Mouse (Mus musculus) hindbrain, embryonic 14.5 days (tissue): Measurements from ENCODE around the gene Grik3. TPM values are rescaled to one million over a fixed set of nuclear protein-coding genes. Genes with fewer than 3 reads are reported as not detected.
"Not testable (repeated sequence)": the region's sequence is repeated elsewhere in the genome, so short reads cannot be mapped to it uniquely, and the experiment has no call there.

Source experiments
- ATAC-seq: fragments of 200-750 bp; cut with Nextera tagmentation; 2 replicates; pipeline ENCODE4 v1.8.0; 2017; ENCODE audit warnings: moderate number of reproducible peaks, mild to moderate bottlenecking, moderate TSS enrichment, moderate library complexity; ENCODE audit not compliant: low FRiP score
- DNase-seq: peaks from one replicate; pipeline ENCODE4 v3.0.0-alpha.2; 2015; ENCODE audit warnings: low spot score
- H3K27ac ChIP-seq: fragments of 300-500 bp; sonication (generic); 2 replicates; pipeline ENCODE4 v1.5.1; 2014; ENCODE audit warnings: mild to moderate bottlenecking, moderate library complexity
- H3K27me3 ChIP-seq: fragments of 300-500 bp; sonication (generic); 2 replicates; pipeline ENCODE4 v1.6.1; 2014; ENCODE audit warnings: mild to moderate bottlenecking, low read length, mixed read lengths; ENCODE audit not compliant: control insufficient read depth, insufficient read depth
- H3K36me3 ChIP-seq: fragments of 300-500 bp; sonication (generic); replicated peaks from 2 replicates; pipeline ENCODE4 v1.6.1; 2014; ENCODE audit not compliant: control insufficient read depth, insufficient read depth
- H3K4me1 ChIP-seq: fragments of 300-500 bp; sonication (generic); replicated peaks from 2 replicates; pipeline ENCODE4 v1.6.1; 2014; ENCODE audit warnings: antibody characterized with exemption, low read length, mixed read lengths; ENCODE audit not compliant: control insufficient read depth, insufficient read depth
- H3K4me2 ChIP-seq: fragments of 300-500 bp; sonication (generic); replicated peaks from 2 replicates; pipeline ENCODE4 v1.6.1; 2014; ENCODE audit warnings: mild to moderate bottlenecking, moderate library complexity
- H3K4me3 ChIP-seq: fragments of 300-500 bp; sonication (generic); replicated peaks from 2 replicates; pipeline ENCODE4 v1.5.1; 2014; ENCODE audit warnings: mild to moderate bottlenecking, low read length
- H3K9ac ChIP-seq: fragments of 300-500 bp; sonication (generic); 2 replicates; pipeline ENCODE4 v1.6.1; 2014
- H3K9me3 ChIP-seq: fragments of 300-500 bp; sonication (generic); 2 replicates; pipeline ENCODE4 v1.6.1; 2016; ENCODE audit warnings: low read length; ENCODE audit not compliant: control insufficient read depth
- WGBS: fragments of 180-500 bp; shearing (Covaris S2); extraction: QIAGEN DNeasy Blood & Tissue Kit; methylation state at CpG from one replicate; pipeline ENCODE4 v1.1.7; 2014; 5-methylcytosine and 5-hydroxymethylcytosine counted together
- polyA plus RNA-seq: library from polyadenylated mRNA; unstranded; fragments of >200 nt; fragmentation: Nextera tagmentation; extraction: Ambion mirVana; gene quantifications from 2 replicates; pipeline ENCODE4 v1.2.1, GENCODE M21; 2014

Grik3 gene
- polyA plus RNA-seq, 1 experiment from 2014 or later, result 6.0 TPM

GRCm38 (mm10) chr4:125607397-125608042 lies 117.0 kb downstream of the Grik3 start:
- no peak for DNase-seq
- Histone ChIP-seq H3K9ac (no peak overlapping the region), H3K4me2 (no peak overlapping the region), H3K27ac (no peak overlapping the region), H3K9me3 (no peaks in the 10 kb centered on the region), H3K4me1 (no peaks in the 10 kb centered on the region), H3K27me3 (no peaks in the 10 kb centered on the region), H3K36me3 (no peaks in the 10 kb centered on the region), H3K4me3 (no peak overlapping the region)
- WGBS, result 61% methylated on average over 10 of the region's 10 CpGs
- ATAC-seq, result no peak

- H3K4me2 ChIP-seq, H3K4me1 ChIP-seq, DNase-seq, H3K9me3 ChIP-seq, H3K9ac ChIP-seq, H3K4me3 ChIP-seq, H3K27ac ChIP-seq, H3K27me3 ChIP-seq, H3K36me3 ChIP-seq, ATAC-seq: not testable (repeated sequence)
- 41% methylated on average over 3 of the region's 4 CpGs for WGBS
Observed at GRCm38 (mm10) chr4:125608896-125609295, 118.4 kb downstream of the Grik3 start.

GRCm38 (mm10) chr4:125609320-125610306 lies 119.1 kb downstream of the Grik3 start:
- H3K4me3 ChIP-seq, result no peak overlapping the region
- no peaks in the 10 kb centered on the region for H3K9me3 ChIP-seq
- no peak overlapping the region for H3K27ac ChIP-seq
- H3K4me1 ChIP-seq, result no peaks in the 10 kb centered on the region
- no peak overlapping the region for H3K9ac ChIP-seq
- 56% methylated on average over 21 of the region's 21 CpGs for WGBS
- no peaks in the 10 kb centered on the region for H3K36me3 ChIP-seq
- DNase-seq (no peak), ATAC-seq (no peak)
- H3K27me3 ChIP-seq, result no peaks in the 10 kb centered on the region
- no peak overlapping the region for H3K4me2 ChIP-seq

- H3K4me3 ChIP-seq, result no peak overlapping the region
- no peak for ATAC-seq
- no peak for DNase-seq
- no peaks in the 10 kb centered on the region for H3K27me3 ChIP-seq
- H3K9ac ChIP-seq, result no peak overlapping the region
- no peaks in the 10 kb centered on the region for H3K9me3 ChIP-seq
- no peak overlapping the region for H3K27ac ChIP-seq
- no peak overlapping the region for H3K4me2 ChIP-seq
- WGBS, result 87% methylated on average over 14 of the region's 14 CpGs
- no peaks in the 10 kb centered on the region for H3K36me3 ChIP-seq
- H3K4me1 ChIP-seq, result no peaks in the 10 kb centered on the region
Observed at GRCm38 (mm10) chr4:125617851-125618250, 127.4 kb downstream of the Grik3 start.

- no peaks in the 10 kb centered on the region for H3K9me3 ChIP-seq
- no peaks in the 10 kb centered on the region for H3K4me1 ChIP-seq
- 75% methylated on average over 8 of the region's 8 CpGs for WGBS
- no peaks in the 10 kb centered on the region for H3K36me3 ChIP-seq
- no peaks in the 10 kb centered on the region for H3K27me3 ChIP-seq
- DNase-seq, result no peak
- no peak for ATAC-seq
- no peak overlapping the region for H3K4me2 ChIP-seq
- H3K4me3 ChIP-seq, result no peak overlapping the region
- H3K27ac ChIP-seq, result no peak overlapping the region
- no peak overlapping the region for H3K9ac ChIP-seq
Observed at GRCm38 (mm10) chr4:125618524-125619320, 128.2 kb downstream of the Grik3 start.

- DNase-seq, result no peak
- 85% methylated on average over 9 of the region's 9 CpGs for WGBS
- no peak overlapping the region for H3K4me3 ChIP-seq
Observed at GRCm38 (mm10) chr4:125624885-125625678, 134.6 kb downstream of the Grik3 start.

GRCm38 (mm10) chr4:125629544-125629943 lies 139.0 kb downstream of the Grik3 start:
- H3K27ac ChIP-seq, result no peak overlapping the region
- WGBS, result 64% methylated on average over 4 of the region's 4 CpGs
- no peak for DNase-seq

More at GRCm38 (mm10) chr4:125624885-125625678, 134.6 kb downstream of the Grik3 start:
- H3K4me1 ChIP-seq, result no peaks in the 10 kb centered on the region
- no peaks in the 10 kb centered on the region for H3K27me3 ChIP-seq
- H3K4me2 ChIP-seq, result no peak overlapping the region
- H3K9ac ChIP-seq, result no peak overlapping the region
- ATAC-seq, result no peak
- H3K9me3 ChIP-seq, result no peaks in the 10 kb centered on the region
- no peak overlapping the region for H3K27ac ChIP-seq
- H3K36me3 ChIP-seq, result no peaks in the 10 kb centered on the region

GRCm38 (mm10) chr4:125635037-125635436 lies 144.5 kb downstream of the Grik3 start:
- H3K9ac ChIP-seq, result no peak overlapping the region
- peak; percentile 49; the same call in 1 of the 2 replicates for ATAC-seq
- H3K36me3 ChIP-seq, result no peaks in the 10 kb centered on the region
- 76% methylated on average over 11 of the region's 11 CpGs for WGBS
- no peak overlapping the region for H3K27ac ChIP-seq
- H3K4me2 ChIP-seq, result no peak overlapping the region
- H3K9me3 ChIP-seq, result no peaks in the 10 kb centered on the region
- no peak for DNase-seq
- no peak overlapping the region for H3K4me3 ChIP-seq
- H3K4me1 ChIP-seq, result peaks cover 12% of the 10 kb centered on the region; the same call in 1 of the 2 replicates
- no peaks in the 10 kb centered on the region for H3K27me3 ChIP-seq

More at GRCm38 (mm10) chr4:125629544-125629943, 139.0 kb downstream of the Grik3 start:
- Histone ChIP-seq H3K36me3 (no peaks in the 10 kb centered on the region), H3K27me3 (no peaks in the 10 kb centered on the region), H3K4me2 (no peak overlapping the region), H3K9ac (no peak overlapping the region), H3K9me3 (no peaks in the 10 kb centered on the region), H3K4me1 (no peaks in the 10 kb centered on the region), H3K4me3 (no peak overlapping the region)
- ATAC-seq, result no peak
